Mouse (Mus musculus) lung, postnatal 0 days (tissue): ENCODE data around the gene N4bp1. TPM values are rescaled to one million over a fixed set of nuclear protein-coding genes. Genes with fewer than 3 reads are reported as not detected.

Source experiments
- ATAC-seq: fragments of 200-750 bp; cut with Nextera tagmentation; 2 replicates; pipeline ENCODE4 v1.8.0; 2017; ENCODE audit warnings: moderate library complexity
- DNase-seq: peaks from one replicate; pipeline ENCODE4 v3.0.0-alpha.2; 2016; ENCODE audit warnings: low spot score
- H3K27ac ChIP-seq: fragments of 300-500 bp; sonication (generic); 2 replicates; pipeline ENCODE4 v1.5.1; 2014; ENCODE audit warnings: antibody characterized with exemption, mild to moderate bottlenecking, low read length, mixed read lengths
- H3K27me3 ChIP-seq: fragments of 300-500 bp; sonication (generic); replicated peaks from 2 replicates; pipeline ENCODE4 v1.6.1; 2014; ENCODE audit warnings: low read length, mixed read lengths; ENCODE audit not compliant: insufficient read depth
- H3K36me3 ChIP-seq: fragments of 300-500 bp; sonication (generic); 2 replicates; pipeline ENCODE4 v1.6.1; 2014; ENCODE audit warnings: low read length, mixed read lengths; ENCODE audit not compliant: insufficient read depth
- H3K4me1 ChIP-seq: fragments of 300-500 bp; sonication (generic); 2 replicates; pipeline ENCODE4 v1.6.1; 2014; ENCODE audit warnings: antibody characterized with exemption, low read depth, low read length, mixed read lengths; ENCODE audit not compliant: insufficient read depth
- H3K4me2 ChIP-seq: fragments of 300-500 bp; sonication (generic); replicated peaks from 2 replicates; pipeline ENCODE4 v1.6.1; 2014; ENCODE audit warnings: low read depth, mild to moderate bottlenecking, low read length, moderate library complexity, mixed read lengths
- H3K4me3 ChIP-seq: fragments of 300-500 bp; sonication (generic); 2 replicates; pipeline ENCODE4 v1.5.1; 2014; ENCODE audit warnings: low read depth, low read length
- H3K9ac ChIP-seq: fragments of 300-500 bp; sonication (generic); replicated peaks from 2 replicates; pipeline ENCODE4 v1.6.1; 2014; ENCODE audit warnings: low read depth, mild to moderate bottlenecking
- H3K9me3 ChIP-seq: fragments of 300-500 bp; sonication (generic); 2 replicates; pipeline ENCODE4 v1.6.1; 2016; ENCODE audit warnings: low read length, mixed read lengths
- CTCF ChIP-seq: IDR thresholded peaks from 2 replicates; pipeline ENCODE4 v1.5.1; 2016; ENCODE audit warnings: antibody characterized with exemption, mild to moderate bottlenecking
- EP300 ChIP-seq: IDR thresholded peaks from 2 replicates; pipeline ENCODE4 v1.6.1; 2016; ENCODE audit warnings: antibody characterized with exemption, mild to moderate bottlenecking, control low read depth
- WGBS: fragments of 180-500 bp; shearing (Covaris S2); extraction: QIAGEN DNeasy Blood & Tissue Kit; methylation state at CpG from one replicate; pipeline ENCODE4 v1.1.7; 2014; 5-methylcytosine and 5-hydroxymethylcytosine counted together
- polyA plus RNA-seq: library from polyadenylated mRNA; unstranded; fragments of >200 nt; fragmentation: Nextera tagmentation; extraction: Ambion mirVana; gene quantifications from 2 replicates; pipeline ENCODE4 v1.2.1, GENCODE M21; 2015

Gene N4bp1
- polyA plus RNA-seq, 1 experiment from 2014 or later, result 5.4 TPM

- H3K9ac ChIP-seq, result no peak overlapping the region
- H3K9me3 ChIP-seq, result no peaks in the 10 kb centered on the region
- H3K4me2 ChIP-seq, result no peak overlapping the region
- H3K4me1 ChIP-seq, result no peaks in the 10 kb centered on the region; the same call in 1 of the 2 replicates
- H3K27me3 ChIP-seq, result no peaks in the 10 kb centered on the region
- DNase-seq, result no peak
- ATAC-seq, result no peak
- no peaks in the 10 kb centered on the region for H3K36me3 ChIP-seq
- TF ChIP-seq CTCF (no peak), EP300 (no peak)
- H3K27ac ChIP-seq, result no peak overlapping the region
- WGBS, result 31% methylated on average over 1 of the region's 1 CpGs
- no peak overlapping the region for H3K4me3 ChIP-seq
These were observed 6.5 kb upstream of the N4bp1 start for GRCm38 (mm10) chr8:86891533-86891932.

GRCm38 (mm10) chr8:86888058-86888939 lies 3.2 kb upstream of the N4bp1 start:
- TF ChIP-seq CTCF (peak; percentile 50), EP300 (peak; percentile 93)
- ATAC-seq, result peak; percentile 77
- no peaks in the 10 kb centered on the region for H3K27me3 ChIP-seq
- whole genome bisulfite sequencing, result 50% methylated on average over 11 of the region's 11 CpGs
- H3K36me3 ChIP-seq, result no peaks in the 10 kb centered on the region
- DNase-seq, result peak; percentile 80
- H3K4me2 ChIP-seq, result no peak overlapping the region
- no peaks in the 10 kb centered on the region for H3K9me3 ChIP-seq
- H3K4me1 ChIP-seq, result peaks cover 2% of the 10 kb centered on the region; the same call in 1 of the 2 replicates
- no peak overlapping the region for H3K4me3 ChIP-seq
- peak overlapping the region; percentile 69 for H3K27ac ChIP-seq
- no peak overlapping the region for H3K9ac ChIP-seq

GRCm38 (mm10) chr8:86884067-86884466 lies 991 bp downstream of the N4bp1 start:
- H3K4me1 ChIP-seq, result peaks cover 9% of the 10 kb centered on the region; the same call in 1 of the 2 replicates
- H3K27ac ChIP-seq, result peak overlapping the region; percentile 91
- peak overlapping the region; percentile 82 for H3K4me3 ChIP-seq
- no peaks in the 10 kb centered on the region for H3K9me3 ChIP-seq
- TF ChIP-seq CTCF (no peak), EP300 (no peak)
- under 1% methylated on average over 16 of the region's 16 CpGs for WGBS
- ATAC-seq, result no peak
- H3K36me3 ChIP-seq, result no peaks in the 10 kb centered on the region
- peak overlapping the region; percentile 71 for H3K9ac ChIP-seq
- no peaks in the 10 kb centered on the region for H3K27me3 ChIP-seq
- DNase-seq, result peak; percentile 75
- peak overlapping the region; percentile 79 for H3K4me2 ChIP-seq

GRCm38 (mm10) chr8:86882568-86883478 lies 2.2 kb downstream of the N4bp1 start:
- no peak for TF ChIP-seq CTCF
- TF ChIP-seq EP300, result no peak
- no peak for DNase-seq
- Histone ChIP-seq H3K4me2 (peak overlapping the region; percentile 79), H3K9me3 (no peaks in the 10 kb centered on the region), H3K9ac (no peak overlapping the region), H3K27me3 (no peaks in the 10 kb centered on the region), H3K4me3 (peak overlapping the region; percentile 2; the same call in 1 of the 2 replicates), H3K36me3 (no peaks in the 10 kb centered on the region), H3K4me1 (peaks cover 9% of the 10 kb centered on the region; the same call in 1 of the 2 replicates), H3K27ac (no peak overlapping the region)
- WGBS, result 59% methylated on average over 11 of the region's 11 CpGs
- no peak for ATAC-seq

- Histone ChIP-seq H3K27me3 (no peaks in the 10 kb centered on the region), H3K4me2 (no peak overlapping the region), H3K9me3 (no peaks in the 10 kb centered on the region), H3K36me3 (no peaks in the 10 kb centered on the region), H3K4me3 (no peak overlapping the region), H3K4me1 (peaks cover 9% of the 10 kb centered on the region; the same call in 1 of the 2 replicates), H3K27ac (no peak overlapping the region), H3K9ac (no peak overlapping the region)
- DNase-seq (no peak), ATAC-seq (no peak)
- TF ChIP-seq EP300, result no peak
- no peak for TF ChIP-seq CTCF
- WGBS, result 76% methylated on average over 9 of the region's 9 CpGs
These were observed 3.1 kb downstream of the N4bp1 start for GRCm38 (mm10) chr8:86881951-86882350.
